Mouse (Mus musculus) inflammation-experienced regulatory T-cells, adult 6 months (primary cell): Measurements from ENCODE around the gene Olfr43. TPM values are rescaled to one million over a fixed set of nuclear protein-coding genes. Genes with fewer than 3 reads are reported as not detected.

ENCODE experiments used
- ATAC-seq: one replicate; pipeline ENCODE4 v1.8.0; 2017
- polyA plus RNA-seq, 3 experiments: library from polyadenylated mRNA; unstranded; fragments of 100-300 nt; shearing (Covaris generic); gene quantifications; one replicate each; pipeline ENCODE4 v1.2.1; 2017

The Olfr43 gene
- not detected for polyA plus RNA-seq

- ATAC-seq, result no peak
These were observed at the start of gene Olfr43 for GRCm38 (mm10) chr11:74211279-74211678. Olfr43 (minus strand) TSS chr11:74211379.

- ATAC-seq, result no peak
These were observed 48.3 kb upstream of the Olfr43 start, which contains the start of gene Olfr406 for GRCm38 (mm10) chr11:74259508-74259907. Olfr406 (plus strand) TSS chr11:74259808.

GRCm38 (mm10) chr11:74241201-74241600 lies 30.0 kb upstream of the Olfr43 start:
- ATAC-seq, result no peak

- no peak for ATAC-seq
These were observed 25.2 kb downstream of the Olfr43 start, which contains the start of gene Olfr403 for GRCm38 (mm10) chr11:74185949-74186348. Olfr403 (plus strand) TSS chr11:74186249.

GRCm38 (mm10) chr11:74183745-74184144 lies 27.4 kb downstream of the Olfr43 start:
- no peak for ATAC-seq

- ATAC-seq, result no peak
These were observed 28.0 kb downstream of the Olfr43 start for GRCm38 (mm10) chr11:74183168-74183567.

GRCm38 (mm10) chr11:74168771-74169170 lies 42.4 kb downstream of the Olfr43 start:
- ATAC-seq, result no peak

Other genes with a start within 250 kb of the Olfr43 start
- gene Olfr398, start 221.0 kb downstream of the Olfr43 start, polyA plus RNA-seq, result not detected
- not detected for gene Olfr139, start 154.8 kb downstream of the Olfr43 start, polyA plus RNA-seq
- not detected for gene Olfr399, start 154.8 kb downstream of the Olfr43 start, polyA plus RNA-seq
- not detected for gene Zfp616, start 141.4 kb downstream of the Olfr43 start, polyA plus RNA-seq
- gene Olfr401, start 97.7 kb downstream of the Olfr43 start, polyA plus RNA-seq, result under 1 TPM in 1 of 3 experiments, not detected in 2; 0.25 TPM
- not detected for gene Olfr402, start 57.9 kb downstream of the Olfr43 start, polyA plus RNA-seq
- gene Olfr403, start 25.1 kb downstream of the Olfr43 start, polyA plus RNA-seq, result not detected
- gene Olfr406, start 48.4 kb upstream of the Olfr43 start, polyA plus RNA-seq, result not detected
- gene Olfr59, start 72.4 kb upstream of the Olfr43 start, polyA plus RNA-seq, result not detected
- gene Olfr410, start 126.7 kb upstream of the Olfr43 start, polyA plus RNA-seq, result not detected
- not detected for gene Olfr411, start 141.3 kb upstream of the Olfr43 start, polyA plus RNA-seq
- not detected for gene Olfr412, start 150.7 kb upstream of the Olfr43 start, polyA plus RNA-seq